Mouse (Mus musculus) urinary bladder, postnatal 0 days (tissue): ENCODE measurements around the gene Sprr2b. TPM values are rescaled to one million over a fixed set of nuclear protein-coding genes. Genes with fewer than 3 reads are reported as not detected.

Experiments used
- polyA plus RNA-seq: library from polyadenylated mRNA; unstranded; fragments of >200 nt; fragmentation: Nextera tagmentation; extraction: Ambion mirVana; gene quantifications from 2 replicates; pipeline ENCODE4 v1.2.1, GENCODE M21; 2015

Sprr2b gene
- polyA plus RNA-seq: 0.29 TPM in 1 of 2 replicates, not detected in the other

GRCm38 (mm10) chr3:92316320-92316719 is at the start of gene Sprr2b:
Gene Sprr2b (plus strand): TSS chr3:92316620.

DNA sequence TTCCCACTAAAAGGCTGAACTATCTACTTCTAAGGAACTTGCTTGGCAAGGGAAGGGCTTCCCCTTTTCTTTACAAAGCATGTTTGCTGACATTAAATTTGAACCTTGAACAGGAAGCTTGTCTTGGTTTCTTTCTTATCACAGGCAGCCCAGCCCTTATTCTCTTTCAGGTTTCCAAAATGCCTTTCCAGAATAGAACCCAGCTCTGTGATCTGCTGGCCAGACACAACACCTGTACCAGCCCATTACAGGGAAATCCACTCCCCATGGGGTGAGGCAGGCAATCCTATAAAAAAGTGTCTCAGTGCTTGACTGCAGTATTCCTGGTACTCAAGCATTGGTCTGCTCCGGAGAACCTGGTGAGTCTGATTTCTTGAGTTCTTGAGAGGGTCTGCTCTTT is 31.3 kb upstream of the Sprr2b start, which contains the start of gene Sprr2a3:
Sprr2a3 (plus strand) TSS at position 317 of the 400 bp plus-strand sequence.

DNA sequence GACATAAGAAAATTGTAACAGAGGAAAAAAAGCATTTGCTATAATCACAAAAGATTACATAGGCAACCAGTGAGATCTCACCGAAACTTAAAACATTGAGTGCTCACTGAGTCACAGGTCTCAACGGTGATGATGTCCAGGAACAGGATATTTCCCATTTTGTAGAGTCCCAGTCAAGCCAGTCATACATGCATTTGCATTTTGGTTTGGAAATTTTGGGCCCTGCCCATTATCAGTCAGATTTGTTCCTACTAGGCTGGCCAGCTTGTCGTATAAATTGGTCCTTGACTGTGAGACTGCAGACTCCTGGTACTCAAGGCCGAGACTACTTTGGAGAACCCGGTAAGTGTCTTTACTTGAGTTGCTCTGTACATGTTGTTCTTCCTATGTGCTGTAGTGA is 22.4 kb downstream of the Sprr2b start, which contains the start of gene Sprr2d:
Sprr2d (plus strand) TSS at position 301 of the 400 bp plus-strand sequence.

DNA sequence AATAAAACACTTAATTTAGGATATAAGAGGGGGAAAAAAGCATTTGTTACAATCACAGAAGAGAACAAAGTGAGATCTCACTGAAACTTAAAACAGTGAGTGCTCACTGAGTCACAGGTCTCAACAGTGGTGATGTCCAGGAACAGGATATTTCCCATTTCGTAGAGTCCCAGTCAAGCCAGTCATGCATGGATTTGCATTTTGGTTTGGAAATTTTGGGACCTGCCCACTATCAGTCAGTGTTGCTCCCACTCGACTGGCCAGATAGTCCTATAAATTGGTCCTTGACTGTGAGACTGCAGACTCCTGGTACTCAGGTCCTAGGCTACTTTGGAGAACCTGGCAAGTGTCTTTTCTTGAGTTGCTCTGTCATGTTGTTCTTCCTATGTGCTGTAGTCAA is 35.4 kb downstream of the Sprr2b start, which contains the start of gene Sprr2e:
Sprr2e (plus strand) TSS at position 301 of the 400 bp plus-strand sequence.

DNA sequence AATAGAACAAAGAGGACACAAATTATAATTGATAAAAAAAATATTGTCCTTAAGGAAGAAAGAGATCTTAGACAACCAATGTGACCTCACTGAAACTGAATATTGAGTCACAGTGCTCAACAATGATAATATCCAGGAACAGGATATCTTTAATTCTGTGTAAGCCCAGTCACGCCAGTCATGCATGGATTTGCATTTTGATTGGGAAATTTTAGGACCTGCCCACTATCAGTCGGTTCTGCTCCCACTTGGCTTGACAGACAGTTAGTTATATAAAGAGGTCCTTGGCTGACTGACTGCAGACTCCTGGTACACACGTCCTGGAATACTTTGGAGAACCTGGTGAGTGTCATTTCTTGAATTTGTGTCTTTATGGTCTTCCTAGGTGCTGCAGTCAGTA is 48.5 kb downstream of the Sprr2b start, which contains the start of gene Sprr2f:
Sprr2f (plus strand) TSS at position 301 of the 400 bp plus-strand sequence.

Other genes starting within 250 kb of the Sprr2b start
- 0.46 and 0.67 TPM in 2 replicates for gene Lor, start 233.5 kb upstream of the Sprr2b start, polyA plus RNA-seq
- gene Prr9, start 192.7 kb upstream of the Sprr2b start, polyA plus RNA-seq: 0.20 TPM in 1 of 2 replicates, not detected in the other
- gene Lelp1, start 173.9 kb upstream of the Sprr2b start, polyA plus RNA-seq: not detected in 2 replicates
- gene Sprr2a1, start 100.8 kb upstream of the Sprr2b start, polyA plus RNA-seq: 27.0 and 30.2 TPM in 2 replicates
- gene Sprr2a2, start 100.7 kb upstream of the Sprr2b start, polyA plus RNA-seq: 2,040 and 2,230 TPM in 2 replicates
- 744 and 757 TPM in 2 replicates for gene Sprr2a3, start 31.2 kb upstream of the Sprr2b start, polyA plus RNA-seq
- 0.19 TPM in 1 of 2 replicates, not detected in the other for gene Sprr2d, start 22.5 kb downstream of the Sprr2b start, polyA plus RNA-seq
- gene Sprr2e, start 35.5 kb downstream of the Sprr2b start, polyA plus RNA-seq: not detected in 2 replicates
- gene Sprr2f, start 48.6 kb downstream of the Sprr2b start, polyA plus RNA-seq: 0.65 TPM in 1 of 2 replicates, not detected in the other
- 0.35 and 0.52 TPM in 2 replicates for gene Sprr2h, start 69.1 kb downstream of the Sprr2b start, polyA plus RNA-seq
- not detected in 2 replicates for gene Sprr2i, start 91.4 kb downstream of the Sprr2b start, polyA plus RNA-seq
- not detected in 2 replicates for gene Sprr2j-ps, start 101.5 kb downstream of the Sprr2b start, polyA plus RNA-seq
- gene Gm9774, start 112.8 kb downstream of the Sprr2b start, polyA plus RNA-seq: 5.9 and 6.0 TPM in 2 replicates
- 0.71 TPM in 1 of 2 replicates, not detected in the other for gene Sprr2k, start 116.0 kb downstream of the Sprr2b start, polyA plus RNA-seq
- not detected in 2 replicates for gene Sprr1b, start 122.2 kb downstream of the Sprr2b start, polyA plus RNA-seq
- 0.73 and 0.78 TPM in 2 replicates for gene Sprr3, start 142.1 kb downstream of the Sprr2b start, polyA plus RNA-seq
- gene Sprr1a, start 169.3 kb downstream of the Sprr2b start, polyA plus RNA-seq: 3,851 and 3,973 TPM in 2 replicates
- not detected in 2 replicates for gene Sprr4, start 183.9 kb downstream of the Sprr2b start, polyA plus RNA-seq
- gene 2310046K23Rik, start 217.9 kb downstream of the Sprr2b start, polyA plus RNA-seq: not detected in 2 replicates